Mouse (Mus musculus) left cerebral cortex, adult 18-20 months (tissue): Measurements from ENCODE around the gene Gm47283. TPM values are rescaled to one million over a fixed set of nuclear protein-coding genes. Genes with fewer than 3 reads are reported as not detected.

ENCODE experiments used
- total RNA-seq, 2 experiments: library from RNA; stranded (reverse); gene quantifications; 2 replicates each; pipeline ENCODE4 v1.2.3; 2021

Gene Gm47283
- total RNA-seq, 2 experiments from 2014 or later = not detected

Other genes with a start within 250 kb of the Gm47283 start
- gene Gm21860, start 29.9 kb upstream of the Gm47283 start, total RNA-seq = not detected
- gene Gm21748, start 54.4 kb downstream of the Gm47283 start, total RNA-seq = not detected